Mouse (Mus musculus): ENCODE results near the gene Wdr34. TPM values are rescaled to one million over a fixed set of nuclear protein-coding genes. Genes with fewer than 3 reads are reported as not detected.
A peak's percentile ranks its signal among the peaks of the same experiment; 100 is the strongest.

The Wdr34 gene
- polyA plus RNA-seq, 1 experiment from 2014 or later: 33.9 TPM

DNA sequence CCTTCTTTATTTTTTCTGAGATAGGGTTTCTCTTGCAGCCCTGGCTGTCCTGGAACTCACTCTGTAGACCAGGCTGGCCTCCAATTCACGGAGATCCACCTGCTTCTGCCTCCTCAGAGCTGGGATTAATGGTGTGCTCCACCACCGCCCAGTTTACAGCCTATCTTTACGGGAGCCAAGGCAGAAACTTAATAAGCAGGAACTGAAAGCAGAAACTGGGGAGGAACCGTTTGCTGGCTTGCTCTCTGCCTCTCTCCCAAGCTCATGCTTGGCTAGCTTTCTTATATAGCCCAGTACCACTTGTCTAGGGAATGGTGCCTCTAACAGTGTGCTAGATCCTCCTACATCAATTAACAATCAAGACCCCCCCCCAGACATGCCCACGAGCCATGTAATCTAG is 35.4 kb upstream of the Wdr34 start:
- Histone ChIP-seq H3K4me3 (ENCODE audit: low read depth, low read length) (peak overlapping the region; percentile 10; the same call in 1 of the 2 replicates), H3K36me3 (ENCODE audit: control insufficient read depth, insufficient read depth, low read length) (no peaks in the 10 kb centered on the region), H3K9ac (ENCODE audit: low read depth, low read length) (no peak overlapping the region; the same call in 1 of the 2 replicates), H3K9me3 (ENCODE audit: control insufficient read depth, low read length) (no peaks in the 10 kb centered on the region), H3K27ac (ENCODE audit: low read depth, low read length) (no peak overlapping the region), H3K4me2 (replicated peaks; ENCODE audit: low read depth, low read length) (peak overlapping the region; percentile 29), H3K27me3 (ENCODE audit: control insufficient read depth, insufficient read depth, low read length) (no peaks in the 10 kb centered on the region), H3K4me1 (replicated peaks; ENCODE audit: control insufficient read depth, insufficient read depth, low read length) (no peaks in the 10 kb centered on the region)
- ATAC-seq (ENCODE audit: low FRiP score): no peak
- WGBS: 60% methylated on average over 5 of the region's 5 CpGs
- no peak for DNase-seq (ENCODE audit: low spot score)

GRCm38 (mm10) chr2:30080181-30080800 is 31.6 kb upstream of the Wdr34 start:
- H3K4me2 ChIP-seq (replicated peaks; ENCODE audit: low read depth, low read length): no peak overlapping the region
- H3K27me3 ChIP-seq (ENCODE audit: control insufficient read depth, insufficient read depth, low read length): no peaks in the 10 kb centered on the region
- DNase-seq (ENCODE audit: low spot score): no peak
- no peak overlapping the region for H3K27ac ChIP-seq (ENCODE audit: low read depth, low read length)
- no peak for ATAC-seq (ENCODE audit: low FRiP score)
- no peaks in the 10 kb centered on the region for H3K36me3 ChIP-seq (ENCODE audit: control insufficient read depth, insufficient read depth, low read length)
- H3K9me3 ChIP-seq (ENCODE audit: control insufficient read depth, low read length): no peaks in the 10 kb centered on the region
- no peak overlapping the region for H3K9ac ChIP-seq (ENCODE audit: low read depth, low read length)
- no peak overlapping the region for H3K4me3 ChIP-seq (ENCODE audit: low read depth, low read length)
- peaks cover 3% of the 10 kb centered on the region; the same call in 1 of the 2 replicates for H3K4me1 ChIP-seq (replicated peaks; ENCODE audit: control insufficient read depth, insufficient read depth, low read length)
- 90% methylated on average over 15 of the region's 15 CpGs for WGBS

DNA sequence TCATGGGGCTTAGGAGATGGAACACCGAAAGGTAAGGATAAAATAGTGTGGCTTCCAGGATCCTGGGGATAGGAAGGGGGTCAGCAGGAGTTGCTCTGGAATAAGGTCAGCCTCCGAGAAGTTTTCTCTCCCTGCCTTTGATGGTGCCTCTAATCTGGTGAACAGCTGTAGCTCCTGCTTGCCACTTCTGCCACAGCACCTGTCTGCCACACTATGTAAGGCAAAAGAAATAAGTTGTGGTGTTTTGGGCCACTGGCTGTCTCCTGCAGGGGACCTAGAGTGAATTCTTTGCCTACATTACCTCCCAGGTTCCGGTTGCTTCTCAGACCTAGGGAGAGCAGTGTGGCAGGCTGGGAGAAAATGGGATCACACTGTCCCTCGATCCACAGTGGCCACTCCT is 30.1 kb upstream of the Wdr34 start:
- Histone ChIP-seq H3K27ac (ENCODE audit: low read depth, low read length) (no peak overlapping the region), H3K4me1 (replicated peaks; ENCODE audit: control insufficient read depth, insufficient read depth, low read length) (peaks cover 3% of the 10 kb centered on the region; the same call in 1 of the 2 replicates), H3K36me3 (ENCODE audit: control insufficient read depth, insufficient read depth, low read length) (no peaks in the 10 kb centered on the region), H3K9me3 (ENCODE audit: control insufficient read depth, low read length) (no peaks in the 10 kb centered on the region), H3K27me3 (ENCODE audit: control insufficient read depth, insufficient read depth, low read length) (no peaks in the 10 kb centered on the region), H3K4me2 (replicated peaks; ENCODE audit: low read depth, low read length) (no peak overlapping the region; the same call in 1 of the 2 replicates), H3K9ac (ENCODE audit: low read depth, low read length) (no peak overlapping the region; the same call in 1 of the 2 replicates), H3K4me3 (ENCODE audit: low read depth, low read length) (no peak overlapping the region)
- ATAC-seq (ENCODE audit: low FRiP score) (no peak), DNase-seq (ENCODE audit: low spot score) (no peak)
- 70% methylated on average over 4 of the region's 4 CpGs for WGBS

GRCm38 (mm10) chr2:30078349-30078712 is 29.6 kb upstream of the Wdr34 start:
- Histone ChIP-seq H3K4me2 (replicated peaks; ENCODE audit: low read depth, low read length) (peak overlapping the region; percentile 85), H3K9ac (ENCODE audit: low read depth, low read length) (peak overlapping the region; percentile 42; the same call in 1 of the 2 replicates), H3K36me3 (ENCODE audit: control insufficient read depth, insufficient read depth, low read length) (0 out of 2 replicates have a peak, but pooled peaks cover 2% of the 10 kb centered on the region), H3K9me3 (ENCODE audit: control insufficient read depth, low read length) (no peaks in the 10 kb centered on the region), H3K27me3 (ENCODE audit: control insufficient read depth, insufficient read depth, low read length) (no peaks in the 10 kb centered on the region), H3K4me3 (ENCODE audit: low read depth, low read length) (peak overlapping the region; percentile 42; the same call in 1 of the 2 replicates), H3K27ac (ENCODE audit: low read depth, low read length) (no peak overlapping the region; the same call in 1 of the 2 replicates), H3K4me1 (replicated peaks; ENCODE audit: control insufficient read depth, insufficient read depth, low read length) (peaks cover 3% of the 10 kb centered on the region; the same call in 1 of the 2 replicates)
- ATAC-seq (ENCODE audit: low FRiP score): peak; percentile 26; the same call in 1 of the 2 replicates
- 28% methylated on average over 10 of the region's 10 CpGs for WGBS
- DNase-seq (ENCODE audit: low spot score): no peak

- H3K9ac ChIP-seq (ENCODE audit: low read depth, low read length): peak within 1 kb of the TSS; percentile 48
- H3K4me1 ChIP-seq (replicated peaks; ENCODE audit: control insufficient read depth, insufficient read depth, low read length): peaks cover 3% of the 10 kb centered on the region; the same call in 1 of the 2 replicates
- peak; percentile 78 for ATAC-seq (ENCODE audit: low FRiP score)
- H3K36me3 ChIP-seq (ENCODE audit: control insufficient read depth, insufficient read depth, low read length): 0 out of 2 replicates have a peak, but pooled peaks cover 5% of the 10 kb centered on the region
- no peaks in the 10 kb centered on the region for H3K27me3 ChIP-seq (ENCODE audit: control insufficient read depth, insufficient read depth, low read length)
- peak within 1 kb of the TSS; percentile 33 for H3K27ac ChIP-seq (ENCODE audit: low read depth, low read length)
- DNase-seq (ENCODE audit: low spot score): peak; percentile 92
- H3K4me3 ChIP-seq (ENCODE audit: low read depth, low read length): peak within 1 kb of the TSS; percentile 42
- 1% methylated on average over 53 of the region's 53 CpGs for WGBS
- no peaks in the 10 kb centered on the region for H3K9me3 ChIP-seq (ENCODE audit: control insufficient read depth, low read length)
- peak within 1 kb of the TSS; percentile 85 for H3K4me2 ChIP-seq (replicated peaks; ENCODE audit: low read depth, low read length)
Measured at GRCm38 (mm10) chr2:30077502-30078348, 29.0 kb upstream of the Wdr34 start, which contains the start of gene Pkn3. TSS of gene Pkn3 (plus strand) at chr2:30077684.

DNA sequence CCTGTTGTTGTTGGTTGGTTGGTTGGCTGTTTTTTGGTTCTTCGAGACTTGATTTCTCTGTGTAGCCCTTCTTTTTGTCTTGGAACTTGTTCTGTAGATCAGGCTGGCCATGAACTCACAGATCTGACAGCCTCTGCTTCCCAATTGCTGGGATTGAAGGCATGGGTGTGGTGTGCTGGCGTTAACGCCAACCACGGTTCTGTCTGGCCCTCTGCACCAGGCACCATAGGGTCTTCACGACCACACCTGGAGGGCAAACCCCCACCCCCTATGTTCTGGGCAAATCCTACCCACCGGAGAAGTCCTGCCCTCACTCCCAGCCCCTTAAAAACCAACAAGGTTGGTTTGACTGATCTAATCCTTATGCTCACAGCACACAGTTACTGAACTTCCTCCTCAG is 28.3 kb upstream of the Wdr34 start:
- no peak overlapping the region for H3K4me3 ChIP-seq (ENCODE audit: low read depth, low read length)
- H3K4me1 ChIP-seq (replicated peaks; ENCODE audit: control insufficient read depth, insufficient read depth, low read length): peaks cover 3% of the 10 kb centered on the region; the same call in 1 of the 2 replicates
- H3K27ac ChIP-seq (ENCODE audit: low read depth, low read length): no peak overlapping the region
- ATAC-seq (ENCODE audit: low FRiP score) (peak; percentile 23), DNase-seq (ENCODE audit: low spot score) (no peak)
- H3K4me2 ChIP-seq (replicated peaks; ENCODE audit: low read depth, low read length): no peak overlapping the region; the same call in 1 of the 2 replicates
- no peak overlapping the region for H3K9ac ChIP-seq (ENCODE audit: low read depth, low read length)
- H3K27me3 ChIP-seq (ENCODE audit: control insufficient read depth, insufficient read depth, low read length): no peaks in the 10 kb centered on the region
- 0 out of 2 replicates have a peak, but pooled peaks cover 8% of the 10 kb centered on the region for H3K36me3 ChIP-seq (ENCODE audit: control insufficient read depth, insufficient read depth, low read length)
- no peaks in the 10 kb centered on the region for H3K9me3 ChIP-seq (ENCODE audit: control insufficient read depth, low read length)
- WGBS: 73% methylated on average over 6 of the region's 6 CpGs

- no peak for DNase-seq (ENCODE audit: low spot score)
- H3K4me3 ChIP-seq (ENCODE audit: low read depth, low read length): no peak overlapping the region
- H3K4me2 ChIP-seq (replicated peaks; ENCODE audit: low read depth, low read length): no peak overlapping the region
- ATAC-seq (ENCODE audit: low FRiP score): no peak
- no peaks in the 10 kb centered on the region for H3K27me3 ChIP-seq (ENCODE audit: control insufficient read depth, insufficient read depth, low read length)
- WGBS: 96% methylated on average over 7 of the region's 9 CpGs
- no peak overlapping the region for H3K27ac ChIP-seq (ENCODE audit: low read depth, low read length)
- 0 out of 2 replicates have a peak, but pooled peaks cover 8% of the 10 kb centered on the region for H3K36me3 ChIP-seq (ENCODE audit: control insufficient read depth, insufficient read depth, low read length)
- no peak overlapping the region for H3K9ac ChIP-seq (ENCODE audit: low read depth, low read length)
- H3K9me3 ChIP-seq (ENCODE audit: control insufficient read depth, low read length): no peaks in the 10 kb centered on the region
- H3K4me1 ChIP-seq (replicated peaks; ENCODE audit: control insufficient read depth, insufficient read depth, low read length): peaks cover 3% of the 10 kb centered on the region; the same call in 1 of the 2 replicates
Measured at GRCm38 (mm10) chr2:30076439-30076838, 27.8 kb upstream of the Wdr34 start.

DNA sequence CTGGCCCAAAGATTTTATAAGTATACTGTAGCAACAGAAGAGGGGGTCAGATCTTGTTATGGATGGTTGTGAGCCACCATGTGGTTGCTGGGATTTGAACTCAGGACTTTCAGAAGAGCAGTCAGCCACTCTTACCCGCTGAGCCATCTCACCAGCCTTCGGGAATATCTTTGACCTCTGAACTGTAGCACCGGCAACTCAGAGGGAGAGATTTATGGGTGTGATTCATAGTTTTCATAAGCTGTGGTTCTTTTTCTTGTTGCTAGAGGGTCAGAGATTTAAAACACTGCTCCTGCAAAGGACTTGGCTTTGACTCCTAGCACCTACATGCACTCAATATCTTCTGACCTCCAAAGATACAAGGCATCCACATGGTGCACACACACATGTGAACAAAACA is 26.9 kb upstream of the Wdr34 start:
- Histone ChIP-seq H3K9me3 (ENCODE audit: control insufficient read depth, low read length) (no peaks in the 10 kb centered on the region), H3K36me3 (ENCODE audit: control insufficient read depth, insufficient read depth, low read length) (peaks cover 9% of the 10 kb centered on the region; the same call in 1 of the 2 replicates), H3K4me1 (replicated peaks; ENCODE audit: control insufficient read depth, insufficient read depth, low read length) (peaks cover 3% of the 10 kb centered on the region; the same call in 1 of the 2 replicates), H3K4me2 (replicated peaks; ENCODE audit: low read depth, low read length) (no peak overlapping the region), H3K27me3 (ENCODE audit: control insufficient read depth, insufficient read depth, low read length) (no peaks in the 10 kb centered on the region), H3K4me3 (ENCODE audit: low read depth, low read length) (no peak overlapping the region), H3K9ac (ENCODE audit: low read depth, low read length) (no peak overlapping the region), H3K27ac (ENCODE audit: low read depth, low read length) (no peak overlapping the region)
- DNase-seq (ENCODE audit: low spot score) (no peak), ATAC-seq (ENCODE audit: low FRiP score) (no peak)
- WGBS: 86% methylated on average over 3 of the region's 3 CpGs
